Mouse (Mus musculus): Measurements from ENCODE around the gene Sgms2. TPM values are rescaled to one million over a fixed set of nuclear protein-coding genes. Genes with fewer than 3 reads are reported as not detected.
"Not testable (repeated sequence)": the region's sequence is repeated elsewhere in the genome, so short reads cannot be mapped to it uniquely, and the experiment has no call there.

Gene Sgms2
- total RNA-seq, 1 experiment from 2014 or later, result 9.9 TPM

DNA sequence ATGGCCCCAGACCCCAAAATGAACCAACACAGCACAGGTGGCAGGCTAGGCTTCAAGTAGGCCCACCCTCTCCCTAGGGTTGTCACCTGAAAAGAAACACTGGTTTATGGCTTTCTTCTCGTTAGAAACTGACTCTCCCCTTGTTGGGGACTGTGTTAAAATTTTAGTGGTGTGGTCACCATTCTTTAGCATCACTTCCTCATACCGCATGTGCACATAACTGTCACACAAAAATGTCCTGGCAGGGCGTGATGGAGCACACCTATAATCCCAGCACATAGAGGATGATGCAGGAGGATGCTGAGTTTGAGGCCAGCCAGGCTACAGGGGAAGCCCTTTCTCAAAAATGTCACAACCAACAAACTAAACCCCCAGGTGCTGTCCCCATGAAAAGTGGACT, 133.6 kb downstream of the Sgms2 start:
- no peak for DNase-seq

DNA sequence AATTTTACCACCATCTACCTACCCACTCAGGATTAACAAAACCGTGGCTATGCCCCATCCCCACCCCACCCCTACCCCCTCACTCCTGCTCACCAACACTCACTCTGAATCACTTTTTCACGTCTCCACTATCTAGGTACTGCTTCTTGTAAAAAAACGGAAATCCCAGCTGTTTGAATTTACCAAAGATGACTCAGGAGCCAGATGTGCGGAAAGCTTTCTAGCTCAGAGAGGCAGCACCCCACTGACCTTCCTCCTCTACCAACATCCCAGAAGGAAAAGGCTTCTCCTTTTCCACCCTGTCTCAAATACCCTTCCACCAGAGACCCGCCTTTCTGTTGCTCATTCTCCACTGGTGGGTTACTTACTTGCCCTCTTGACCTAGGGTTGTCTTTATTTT, 135.2 kb downstream of the Sgms2 start:
- DNase-seq, result no peak

DNA sequence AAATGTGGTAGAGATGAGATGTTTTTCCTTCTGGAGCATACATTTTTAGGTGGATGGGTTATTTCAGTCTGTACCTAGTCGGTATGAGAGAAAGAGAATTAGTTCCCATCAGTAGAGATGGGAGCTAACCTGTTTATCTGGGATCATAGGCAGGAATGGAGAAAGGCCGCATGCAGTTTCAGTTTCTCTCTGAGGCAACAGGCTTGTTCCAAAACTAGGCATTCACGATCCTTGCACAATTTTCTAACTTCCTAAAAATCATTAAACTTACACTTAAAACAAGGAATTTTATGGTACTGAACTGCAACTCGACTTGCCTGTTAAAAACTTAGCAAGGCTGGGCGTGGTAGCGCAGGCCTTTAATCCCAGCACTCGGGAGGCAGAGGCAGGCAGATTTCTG, 140.7 kb downstream of the Sgms2 start:
- DNase-seq, result no peak

DNA sequence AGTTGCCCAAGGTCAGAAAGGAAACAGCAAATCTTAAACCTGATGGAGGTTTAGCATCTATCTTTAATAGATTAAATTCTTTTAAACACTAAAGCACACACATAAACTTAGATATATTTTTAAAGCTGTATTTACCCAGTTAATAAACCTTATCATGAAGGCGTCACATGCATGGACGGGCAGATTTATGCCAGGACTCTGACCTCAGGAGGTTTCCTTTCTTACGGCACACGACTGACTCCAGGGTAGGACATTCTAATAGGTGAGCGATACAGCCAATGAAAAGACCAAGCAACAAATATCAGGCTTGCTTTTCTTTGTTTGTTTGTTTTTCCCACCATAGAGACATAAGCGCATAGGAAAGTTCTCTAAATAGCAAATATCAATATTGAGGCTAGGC, 142.2 kb downstream of the Sgms2 start:
- no peak for DNase-seq

GRCm38 (mm10) chr3:131348579-131348950, 142.6 kb downstream of the Sgms2 start:
- no peak for DNase-seq

- DNase-seq, result peak; percentile 44
These were observed 143.2 kb downstream of the Sgms2 start for GRCm38 (mm10) chr3:131347831-131348578.

- DNase-seq, result no peak
These were observed 145.3 kb downstream of the Sgms2 start for GRCm38 (mm10) chr3:131345903-131346302.

- no peak for DNase-seq
These were observed 147.9 kb downstream of the Sgms2 start for GRCm38 (mm10) chr3:131343311-131343710.

DNA sequence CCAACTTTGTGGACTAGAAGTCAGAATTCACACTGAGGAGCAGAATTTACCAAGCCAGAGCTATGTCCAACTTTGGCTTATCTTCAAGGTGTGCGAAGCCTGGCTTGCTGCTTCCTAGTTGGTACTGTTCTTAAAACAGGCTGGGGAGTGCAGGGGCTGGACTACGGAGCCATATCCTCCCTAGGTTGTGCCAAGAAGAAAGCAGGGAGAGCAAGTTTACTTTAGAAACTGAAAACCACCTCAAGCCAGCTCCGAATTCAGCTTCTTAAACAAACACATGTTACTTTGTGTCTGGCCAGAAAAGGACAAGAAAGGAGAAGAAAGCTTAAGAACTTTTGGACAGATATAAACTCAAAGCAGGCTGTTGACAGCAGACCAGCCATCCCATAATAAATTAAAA, 150.3 kb downstream of the Sgms2 start:
- DNase-seq, result no peak

GRCm38 (mm10) chr3:131339280-131339679, 151.9 kb downstream of the Sgms2 start:
- DNase-seq, result no peak

GRCm38 (mm10) chr3:131337749-131338148, 153.5 kb downstream of the Sgms2 start:
- DNase-seq, result not testable (repeated sequence)

DNA sequence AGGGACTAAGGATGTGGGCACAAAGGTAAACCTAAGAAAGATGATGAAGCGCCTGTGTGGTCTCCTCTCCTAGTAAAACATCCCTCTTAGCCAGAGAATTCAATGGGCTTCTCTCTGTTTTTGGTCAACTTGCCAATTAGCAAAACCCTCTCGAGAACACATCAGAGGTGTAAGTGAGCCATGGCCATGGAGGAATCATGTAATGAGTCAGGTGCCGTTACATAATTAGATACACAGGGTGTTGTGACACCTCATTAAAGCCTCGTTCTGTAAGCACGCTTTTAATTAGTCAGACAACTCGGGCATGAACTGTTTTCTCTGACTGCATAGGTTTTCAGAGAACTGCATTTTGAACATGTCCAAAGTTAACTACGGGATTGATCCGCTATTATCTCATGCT, 154.6 kb downstream of the Sgms2 start:
- no peak for DNase-seq

DNA sequence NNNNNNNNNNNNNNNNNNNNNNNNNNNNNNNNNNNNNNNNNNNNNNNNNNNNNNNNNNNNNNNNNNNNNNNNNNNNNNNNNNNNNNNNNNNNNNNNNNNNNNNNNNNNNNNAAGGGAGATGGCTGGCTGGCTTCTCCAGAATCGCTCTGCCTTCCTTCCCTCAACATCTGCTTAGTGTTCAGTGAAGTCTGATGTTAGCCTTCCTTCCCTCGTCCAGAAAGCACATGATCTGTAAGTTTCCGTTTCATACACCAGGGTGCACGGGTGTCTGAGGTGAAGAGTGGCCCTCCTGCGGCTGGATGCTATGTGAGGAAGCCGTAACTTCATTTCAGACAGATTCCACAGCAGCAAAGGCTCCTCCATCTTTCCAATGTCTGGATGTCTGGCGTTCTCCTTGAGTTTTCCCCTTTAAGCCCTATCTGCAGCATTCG, 156.1 kb downstream of the Sgms2 start:
- no peak for DNase-seq

GRCm38 (mm10) chr3:131327189-131327588, 164.0 kb downstream of the Sgms2 start:
- DNase-seq, result no peak

DNA sequence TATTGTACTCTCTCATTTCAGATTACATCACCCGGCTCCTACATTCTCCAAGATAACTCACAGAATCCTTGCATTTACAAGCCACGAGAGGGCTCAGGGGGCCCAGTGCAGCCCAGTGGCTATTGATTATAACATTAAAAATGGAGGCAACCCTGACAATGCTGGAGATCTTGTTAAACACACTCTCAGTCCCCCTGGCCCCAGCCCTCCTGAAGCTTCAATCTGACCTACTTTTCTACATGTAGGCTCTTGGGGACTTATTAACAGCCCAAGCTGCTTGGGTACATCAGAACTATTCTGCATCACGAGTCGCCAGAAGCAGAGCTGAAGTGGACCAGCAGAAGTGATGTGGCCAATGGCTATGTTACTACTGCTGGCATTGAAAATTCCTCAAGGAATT, 164.6 kb downstream of the Sgms2 start:
- DNase-seq, result no peak

GRCm38 (mm10) chr3:131322081-131322815, 169.0 kb downstream of the Sgms2 start:
- no peak for DNase-seq

- DNase-seq, result peak; percentile 82
These were observed 171.0 kb downstream of the Sgms2 start for GRCm38 (mm10) chr3:131320184-131320583.

DNA sequence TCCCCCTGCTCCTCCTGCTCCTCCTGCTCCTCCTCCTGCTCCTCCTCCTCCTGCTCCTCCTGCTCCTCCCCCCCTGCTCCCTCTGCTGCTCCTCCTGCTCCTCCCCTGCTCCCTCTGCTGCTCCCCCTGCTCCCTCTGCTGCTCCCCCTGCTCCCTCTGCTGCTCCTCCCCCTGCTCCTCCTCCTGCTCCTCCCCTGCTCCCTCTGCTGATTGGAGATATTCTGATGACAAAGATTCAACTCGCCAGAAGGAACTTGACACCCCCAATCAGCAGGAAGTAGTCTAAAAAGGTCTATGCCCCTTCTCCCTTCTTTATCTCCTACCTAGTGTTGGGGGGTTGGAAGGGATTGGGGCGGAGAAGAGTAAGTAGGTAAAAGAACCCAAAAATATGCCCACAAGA, 173.0 kb downstream of the Sgms2 start:
- no peak for DNase-seq

DNA sequence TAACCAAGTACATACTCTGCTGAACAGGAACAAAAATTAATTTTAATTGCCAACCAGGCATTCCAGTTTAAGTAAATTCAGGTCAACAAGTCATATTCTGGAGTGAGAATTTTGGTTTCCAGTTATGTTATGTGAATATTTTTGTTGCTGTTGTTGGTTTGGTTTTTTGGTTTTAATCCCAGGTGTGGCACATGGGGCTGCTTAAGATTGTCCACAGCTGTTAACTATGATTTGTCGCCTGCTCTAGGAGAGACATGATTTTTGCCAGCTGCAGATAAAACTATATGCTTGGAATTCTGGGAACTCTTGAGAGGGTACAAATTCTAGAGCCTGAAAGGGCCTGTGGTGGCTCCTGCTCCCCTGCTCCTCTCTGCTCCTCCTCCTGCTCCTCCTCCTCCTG, 174.1 kb downstream of the Sgms2 start:
- DNase-seq, result no peak

- DNase-seq, result no peak
These were observed 175.2 kb downstream of the Sgms2 start for GRCm38 (mm10) chr3:131315957-131316510.

GRCm38 (mm10) chr3:131312340-131312739, 178.9 kb downstream of the Sgms2 start:
- DNase-seq, result no peak

- DNase-seq, result no peak
These were observed 180.6 kb downstream of the Sgms2 start for GRCm38 (mm10) chr3:131310572-131310971.

GRCm38 (mm10) chr3:131307811-131308210, 183.4 kb downstream of the Sgms2 start:
- DNase-seq, result no peak

DNA sequence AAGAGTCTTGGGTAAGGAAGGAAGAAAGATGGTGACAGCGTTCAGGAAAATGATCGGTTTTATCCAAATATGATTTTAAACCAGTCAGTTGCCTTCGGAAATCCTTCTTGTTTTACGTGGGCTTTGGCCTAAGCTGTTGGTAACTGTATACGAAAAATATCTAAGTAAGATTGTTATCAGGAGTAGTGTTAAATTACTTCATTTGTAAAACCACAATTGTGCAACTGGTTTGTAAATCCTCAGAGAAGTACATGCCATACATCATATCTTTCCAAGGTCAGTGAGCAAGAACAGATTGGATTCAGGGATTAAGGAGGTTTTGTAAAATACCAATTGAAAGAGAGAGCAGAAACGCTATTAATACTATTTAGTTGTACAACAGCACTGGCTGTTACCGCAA, 185.0 kb downstream of the Sgms2 start:
- DNase-seq, result no peak

Data from adrenal gland, postnatal 25 days (tissue).